Comparison of ENCODE assay signal across 22 mouse cellular contexts in the genomic region with DNA sequence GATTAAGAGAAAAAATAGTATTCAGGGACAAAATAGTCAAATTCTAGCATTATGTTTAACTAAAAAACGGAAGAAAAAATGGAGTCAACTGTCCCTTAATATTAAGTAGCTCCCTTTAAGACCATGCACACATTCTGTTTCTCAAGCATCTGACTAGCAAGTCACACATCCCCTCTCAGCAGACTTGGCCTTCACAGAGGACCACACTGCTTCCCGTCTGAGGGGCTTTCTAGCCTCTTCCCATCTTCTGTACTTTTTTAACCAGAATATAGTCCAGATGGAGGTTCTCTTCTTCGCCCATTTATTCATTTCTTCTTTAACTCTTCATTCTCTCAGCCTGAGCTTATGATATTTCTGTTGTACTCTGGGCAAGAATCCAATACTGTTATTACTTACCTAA. TPM values are rescaled to one million over a fixed set of nuclear protein-coding genes. Genes with fewer than 3 reads are reported as not detected.
DNase-seq lines count a peak whose midpoint lies in the region; ATAC-seq and TF ChIP-seq lines count a peak whose summit lies in the region.
"Had no signal": no experiment of that assay in that cellular context is flagged by ENCODE, and none has a peak within 500 bp of the region (broad histone marks: within the 10 kb centered on the region; RNA-seq: fewer than 3 reads in every experiment).

No protein-coding gene starts in this region.

- peak; percentile 78 for ATAC-seq in lung, embryonic 14.5 days (ENCODE audit: insufficient read depth)
- ATAC-seq in lung, embryonic 15.5 days (ENCODE audit: borderline replicate concordance, extremely low read depth, low FRiP score, low TSS enrichment), result peak; percentile 52; the same call in 1 of the 2 replicates
- ATAC-seq in lung, postnatal 0 days, result no peak
- ATAC-seq in lung, embryonic 16.5 days (ENCODE audit: low read depth), result peak; percentile 43; the same call in 1 of the 2 replicates
- ATAC-seq: activated CD4-positive, CD25-positive, alpha-beta regulatory T cell, adult 4 months; CD4-positive, CD25-positive, alpha-beta regulatory T cell, adult 4 months; Patski had no signal

- no peaks in the 10 kb centered on the region for H3K27me3 ChIP-seq in lung, embryonic 14.5 days (ENCODE audit: insufficient read depth, low read length)
- H3K27me3 ChIP-seq in lung, embryonic 15.5 days, result no peaks in the 10 kb centered on the region
- H3K27me3 ChIP-seq in lung, postnatal 0 days (replicated peaks; ENCODE audit: insufficient read depth, low read length), result no peaks in the 10 kb centered on the region
- H3K27me3 ChIP-seq in lung, embryonic 16.5 days (ENCODE audit: control insufficient read depth, insufficient read depth, low read depth, low read length), result no peaks in the 10 kb centered on the region
- H3K27me3 ChIP-seq: CH12.LX had no signal

- no peak for TF ChIP-seq CTCF in lung, embryonic 14.5 days (IDR thresholded peaks at IDR 0.05; ENCODE audit: low read depth)
- TF ChIP-seq CTCF in lung, postnatal 0 days (IDR thresholded peaks at IDR 0.05), result no peak

- H3K27ac ChIP-seq in lung, embryonic 14.5 days (ENCODE audit: low read depth), result no peak overlapping the region
- no peak overlapping the region for H3K27ac ChIP-seq in lung, embryonic 15.5 days
- H3K27ac ChIP-seq in lung, postnatal 0 days (ENCODE audit: low read length), result no peak overlapping the region
- H3K27ac ChIP-seq in lung, embryonic 16.5 days (ENCODE audit: low read length), result no peak overlapping the region

- WGBS in lung, embryonic 14.5 days, result 37% methylated on average over 3 of the region's 3 CpGs
- 33% methylated on average over 3 of the region's 3 CpGs for WGBS in lung, embryonic 15.5 days
- 49% methylated on average over 3 of the region's 3 CpGs for WGBS in lung, postnatal 0 days
- 38% methylated on average over 3 of the region's 3 CpGs for WGBS in lung, embryonic 16.5 days

- H3K36me3 ChIP-seq in lung, embryonic 14.5 days (ENCODE audit: insufficient read depth), result no peaks in the 10 kb centered on the region
- no peaks in the 10 kb centered on the region for H3K36me3 ChIP-seq in lung, embryonic 15.5 days
- no peaks in the 10 kb centered on the region for H3K36me3 ChIP-seq in lung, postnatal 0 days (ENCODE audit: insufficient read depth, low read length)
- no peaks in the 10 kb centered on the region for H3K36me3 ChIP-seq in lung, embryonic 16.5 days (ENCODE audit: control insufficient read depth, insufficient read depth, low read length)
- H3K36me3 ChIP-seq: G1E had no signal

- peak; percentile 0 for DNase-seq in heart, adult 11 months
- no peak for DNase-seq in heart, postnatal 14 days
- peak; percentile 78 for DNase-seq in lung, embryonic 14.5 days
- DNase-seq in lung, postnatal 4 days, result no peak
- no peak for DNase-seq in lung, postnatal 0 days (ENCODE audit: low spot score)
- no peak for DNase-seq in lung, postnatal 25 days (ENCODE audit: low spot score)
- DNase-seq: adrenal gland, adult 2 months; adrenal gland, adult 8-10 months; adrenal gland, postnatal 10 days; adrenal gland, postnatal 14 days; adrenal gland, postnatal 25 days; adrenal gland, postnatal 36 days; B cell, adult 2 months; cerebellum, adult 11 months; cerebellum, adult 11-12 months had no signal

- no peak overlapping the region for H3K9ac ChIP-seq in lung, embryonic 14.5 days
- H3K9ac ChIP-seq in lung, embryonic 15.5 days, result no peak overlapping the region
- no peak overlapping the region for H3K9ac ChIP-seq in lung, postnatal 0 days (replicated peaks; ENCODE audit: low read depth)
- H3K9ac ChIP-seq in lung, embryonic 16.5 days (ENCODE audit: low read length), result no peak overlapping the region

- no peak overlapping the region for H3K4me2 ChIP-seq in lung, embryonic 14.5 days
- no peak overlapping the region for H3K4me2 ChIP-seq in lung, embryonic 15.5 days
- no peak overlapping the region for H3K4me2 ChIP-seq in lung, postnatal 0 days (replicated peaks; ENCODE audit: low read depth, low read length)
- no peak overlapping the region for H3K4me2 ChIP-seq in lung, embryonic 16.5 days (ENCODE audit: low read depth, low read length)

- intact Hi-C loops in heart, postnatal 14 days (cut with DNase I), result loop anchor here (5.0 kb wide), 1 partner anchor 132 kb away; no protein-coding TSS in a partner anchor

- H3K4me3 ChIP-seq in lung, embryonic 14.5 days (ENCODE audit: low read depth, low read length), result no peak overlapping the region
- no peak overlapping the region for H3K4me3 ChIP-seq in lung, embryonic 15.5 days
- no peak overlapping the region for H3K4me3 ChIP-seq in lung, postnatal 0 days (ENCODE audit: low read depth, low read length)
- H3K4me3 ChIP-seq in lung, embryonic 16.5 days (ENCODE audit: low read length), result no peak overlapping the region

- H3K9me3 ChIP-seq in lung, embryonic 14.5 days (ENCODE audit: low read depth, low read length), result no peaks in the 10 kb centered on the region
- H3K9me3 ChIP-seq in lung, embryonic 15.5 days, result no peaks in the 10 kb centered on the region
- H3K9me3 ChIP-seq in lung, postnatal 0 days (ENCODE audit: low read length), result no peaks in the 10 kb centered on the region
- H3K9me3 ChIP-seq in lung, embryonic 16.5 days (ENCODE audit: control insufficient read depth, low read length), result no peaks in the 10 kb centered on the region
- H3K9me3 ChIP-seq: G1E had no signal

- H3K4me1 ChIP-seq in lung, embryonic 14.5 days (ENCODE audit: insufficient read depth), result no peaks in the 10 kb centered on the region
- H3K4me1 ChIP-seq in lung, embryonic 15.5 days, result no peaks in the 10 kb centered on the region
- H3K4me1 ChIP-seq in lung, postnatal 0 days (ENCODE audit: insufficient read depth, low read depth, low read length), result no peaks in the 10 kb centered on the region
- no peaks in the 10 kb centered on the region for H3K4me1 ChIP-seq in lung, embryonic 16.5 days (replicated peaks; ENCODE audit: control insufficient read depth, insufficient read depth, low read length)

- no peak for TF ChIP-seq EP300 in lung, postnatal 0 days (IDR thresholded peaks at IDR 0.05)

RNA-seq across cellular contexts. Expression of gene Tmx4, which starts 35.6 kb away (rescaled TPM):
- 10 to 100 TPM; 50.3 to 53.3 TPM for total RNA-seq in heart, postnatal 14 days (2021)
- 24.9 and 25.7 TPM in 2 replicates for polyA plus RNA-seq in lung, embryonic 14.5 days (2014; fragmentation: Nextera tagmentation; extraction: Ambion mirVana)
- polyA plus RNA-seq in lung, embryonic 15.5 days (2015; fragmentation: Nextera tagmentation; extraction: Ambion mirVana), result 18.1 and 21.1 TPM in 2 replicates
- 9.4 and 12.2 TPM in 2 replicates for polyA plus RNA-seq in lung, postnatal 0 days (2015; fragmentation: Nextera tagmentation; extraction: Ambion mirVana)
- 17.2 and 21.4 TPM in 2 replicates for polyA plus RNA-seq in lung, embryonic 16.5 days (2015; fragmentation: Nextera tagmentation; extraction: Ambion mirVana)

Comparison
In these comparisons a context has a peak if more than half of its experiments do, and no peak if none do; other contexts are left out.
1. DNase-seq: peak in heart, adult 11 months (single experiment) and lung, embryonic 14.5 days (single experiment); none in heart, postnatal 14 days (0 of 2), lung, postnatal 4 days (0 of 2), lung, postnatal 0 days (single experiment) and lung, postnatal 25 days (single experiment).